Mouse (Mus musculus) neural tube, embryonic 12.5 days (tissue): ENCODE measurements at regions not wholly inside any gene's neighbourhood (a gene's known extent, or its start where the extent isn't known, plus 50 kb on each side); places are given as distances from the start of the nearest gene placed in this dataset.

ENCODE experiments used
- ATAC-seq: fragments of 200-750 bp; cut with Nextera tagmentation; 2 replicates; pipeline ENCODE4 v1.8.0; 2017; ENCODE audit warnings: low read depth, mild to moderate bottlenecking, moderate TSS enrichment, moderate library complexity; ENCODE audit not compliant: low FRiP score
- H3K27ac ChIP-seq: fragments of 300-500 bp; sonication (generic); 2 replicates; pipeline ENCODE4 v1.5.1; 2016
- H3K27me3 ChIP-seq: fragments of 300-500 bp; sonication (generic); replicated peaks from 2 replicates; pipeline ENCODE4 v1.6.1; 2016; ENCODE audit warnings: mild to moderate bottlenecking
- H3K36me3 ChIP-seq: fragments of 300-500 bp; sonication (generic); 2 replicates; pipeline ENCODE4 v1.6.1; 2016; ENCODE audit warnings: mild to moderate bottlenecking
- H3K4me1 ChIP-seq: fragments of 300-500 bp; sonication (generic); 2 replicates; pipeline ENCODE4 v1.6.1; 2016
- H3K4me2 ChIP-seq: fragments of 300-500 bp; sonication (generic); replicated peaks from 2 replicates; pipeline ENCODE4 v1.6.1; 2016; ENCODE audit warnings: mild to moderate bottlenecking
- H3K4me3 ChIP-seq: fragments of 300-500 bp; sonication (generic); 2 replicates; pipeline ENCODE4 v1.5.1; 2016
- H3K9ac ChIP-seq: fragments of 300-500 bp; sonication (generic); 2 replicates; pipeline ENCODE4 v1.6.1; 2016; ENCODE audit warnings: mild to moderate bottlenecking
- H3K9me3 ChIP-seq: fragments of 300-500 bp; sonication (generic); 2 replicates; pipeline ENCODE4 v1.6.1; 2016; ENCODE audit warnings: mild to moderate bottlenecking
- WGBS: fragments of 180-500 bp; shearing (Covaris S2); methylation state at CpG from one replicate; pipeline ENCODE4 v1.1.7; 2016; 5-methylcytosine and 5-hydroxymethylcytosine counted together

DNA sequence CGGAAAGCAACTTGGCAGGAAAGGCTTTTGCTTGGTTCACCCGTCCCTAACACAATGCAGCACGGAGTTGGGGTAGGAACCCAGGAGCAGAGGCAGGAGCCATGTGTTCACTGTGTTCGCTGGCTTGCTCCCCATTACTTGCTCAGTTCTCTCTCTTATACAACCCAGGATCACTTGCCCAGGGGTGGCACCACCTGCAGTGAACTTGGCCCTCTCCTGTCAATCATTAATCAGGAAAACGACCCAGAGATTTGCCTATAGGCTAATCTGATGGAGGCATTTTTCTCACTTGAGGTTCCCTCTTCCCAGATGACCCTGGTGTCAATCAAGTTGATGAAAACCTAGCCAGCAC is 202.5 kb downstream of the Pten start:
- 73% methylated on average over 5 of the region's 5 CpGs for WGBS
- Histone ChIP-seq H3K4me2 (no peak overlapping the region), H3K9ac (no peak overlapping the region), H3K36me3 (no peaks in the 10 kb centered on the region), H3K27me3 (no peaks in the 10 kb centered on the region), H3K4me1 (peaks cover 9% of the 10 kb centered on the region; the same call in 1 of the 2 replicates), H3K27ac (no peak overlapping the region), H3K4me3 (no peak overlapping the region), H3K9me3 (no peaks in the 10 kb centered on the region)
- no peak for ATAC-seq

DNA sequence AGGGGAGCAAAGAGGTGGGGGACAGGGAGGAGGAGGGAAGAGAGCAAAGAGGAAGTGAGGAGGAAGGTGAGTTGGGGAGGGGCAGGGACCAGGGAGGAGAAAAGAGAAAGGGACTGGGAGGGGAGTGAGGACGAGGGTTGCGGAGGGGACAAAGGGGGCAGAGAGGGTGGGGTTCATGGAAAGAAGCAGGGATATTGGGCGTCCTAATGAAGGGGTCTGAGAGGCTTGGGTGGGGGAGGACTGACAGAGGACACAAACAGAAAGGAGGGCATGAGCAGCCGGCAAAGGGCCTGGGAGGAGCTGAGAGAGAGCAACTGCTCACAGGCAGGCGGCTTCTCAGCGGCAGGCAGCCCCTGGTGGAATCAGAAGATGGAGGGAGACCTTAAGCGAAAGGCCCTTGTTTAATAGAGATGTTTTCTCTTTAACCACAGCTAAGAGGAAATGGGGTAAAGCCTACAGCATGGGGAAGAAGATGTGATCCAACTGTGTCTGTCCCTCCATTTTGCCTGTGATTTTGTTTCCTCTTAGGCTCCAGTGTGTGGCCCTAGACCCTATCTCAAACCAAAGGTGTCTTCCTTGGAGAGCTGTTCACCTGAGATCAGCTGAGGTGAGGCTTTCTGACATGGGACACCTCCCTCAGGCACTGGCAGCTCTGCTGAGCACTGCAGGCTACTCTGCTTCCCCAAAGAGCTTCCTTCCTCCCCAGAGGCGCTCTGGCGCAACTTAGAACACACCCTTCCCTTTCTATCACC is 203.1 kb downstream of the Pten start:
- Histone ChIP-seq H3K4me2 (no peak overlapping the region), H3K9me3 (no peaks in the 10 kb centered on the region), H3K36me3 (no peaks in the 10 kb centered on the region), H3K9ac (no peak overlapping the region), H3K4me1 (peaks cover 9% of the 10 kb centered on the region; the same call in 1 of the 2 replicates), H3K4me3 (no peak overlapping the region), H3K27ac (no peak overlapping the region), H3K27me3 (no peaks in the 10 kb centered on the region)
- WGBS = 67% methylated on average over 9 of the region's 9 CpGs
- no peak for ATAC-seq

DNA sequence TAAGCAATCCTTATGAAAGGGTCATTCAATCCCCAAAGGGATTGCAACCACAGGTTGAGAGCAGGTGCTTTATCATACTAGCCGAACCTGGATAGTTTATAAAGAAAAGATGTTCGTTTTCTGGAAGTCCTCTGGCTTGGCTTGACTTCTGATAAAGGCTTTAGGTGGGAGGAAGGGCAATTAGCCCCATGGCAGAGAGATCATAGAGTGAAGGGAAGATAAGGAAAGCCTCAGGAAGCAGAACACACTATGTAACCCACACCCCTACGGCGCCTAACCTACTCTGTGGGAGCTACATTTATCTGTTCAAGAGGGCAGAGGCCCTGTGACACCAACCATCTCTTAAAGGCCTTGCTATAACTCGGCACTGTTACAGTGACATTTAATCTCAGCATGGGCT is 204.2 kb downstream of the Pten start:
- Histone ChIP-seq H3K4me1 (peaks cover 8% of the 10 kb centered on the region; the same call in 1 of the 2 replicates), H3K9ac (no peak overlapping the region), H3K27ac (no peak overlapping the region), H3K27me3 (no peaks in the 10 kb centered on the region), H3K4me2 (no peak overlapping the region), H3K4me3 (no peak overlapping the region), H3K36me3 (no peaks in the 10 kb centered on the region), H3K9me3 (no peaks in the 10 kb centered on the region)
- 83% methylated on average over 5 of the region's 5 CpGs for WGBS
- no peak for ATAC-seq

DNA sequence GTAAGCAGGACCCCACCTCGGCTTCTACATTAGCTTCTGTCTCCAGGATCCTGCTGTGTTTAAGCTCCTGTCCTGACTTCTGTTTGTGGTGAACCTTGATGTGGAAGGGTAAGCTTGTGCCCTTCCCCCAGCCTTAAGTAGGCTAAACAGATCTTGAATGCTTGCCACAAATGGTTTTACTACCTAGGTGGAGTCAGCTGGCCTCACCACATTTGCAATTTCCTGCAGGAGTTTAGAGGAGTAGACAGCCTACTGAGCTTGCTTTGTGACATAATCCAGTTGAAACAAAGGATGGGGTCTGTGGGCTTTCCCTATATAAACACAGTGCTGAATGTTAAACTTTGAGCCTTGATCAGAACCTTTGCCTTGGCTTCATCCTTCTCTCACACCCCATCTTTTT is 206.7 kb downstream of the Pten start:
- Histone ChIP-seq H3K27ac (no peak overlapping the region), H3K9me3 (no peaks in the 10 kb centered on the region), H3K4me3 (no peak overlapping the region), H3K9ac (no peak overlapping the region), H3K27me3 (no peaks in the 10 kb centered on the region), H3K36me3 (no peaks in the 10 kb centered on the region), H3K4me2 (no peak overlapping the region), H3K4me1 (no peaks in the 10 kb centered on the region)
- whole genome bisulfite sequencing = 8% methylated on average over 1 of the region's 1 CpGs
- ATAC-seq = no peak

DNA sequence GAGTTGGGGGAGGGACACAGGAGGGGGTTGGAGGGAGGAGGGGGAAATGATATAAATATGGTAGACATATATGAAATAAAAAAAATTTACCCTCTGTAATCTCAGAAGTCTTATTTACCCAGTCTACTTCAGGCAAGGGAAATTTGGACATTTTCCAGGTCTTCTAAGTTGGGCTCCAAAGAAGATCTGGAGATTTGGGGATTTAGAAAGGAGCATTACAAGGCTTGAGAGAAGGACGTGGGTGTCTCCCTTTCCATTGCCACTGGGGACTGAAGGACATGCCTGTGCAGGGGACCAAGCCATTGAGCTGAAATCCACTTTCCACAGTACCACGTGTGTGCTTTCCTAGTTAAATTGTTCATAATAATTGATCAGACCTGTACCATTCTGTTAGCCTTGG is 208.2 kb downstream of the Pten start:
- H3K27ac ChIP-seq = no peak overlapping the region
- H3K27me3 ChIP-seq = no peaks in the 10 kb centered on the region
- no peak overlapping the region for H3K4me2 ChIP-seq
- H3K4me1 ChIP-seq = no peaks in the 10 kb centered on the region
- no peak overlapping the region for H3K4me3 ChIP-seq
- ATAC-seq = no peak
- WGBS = 72% methylated on average over 2 of the region's 2 CpGs
- no peaks in the 10 kb centered on the region for H3K9me3 ChIP-seq
- H3K9ac ChIP-seq = no peak overlapping the region
- H3K36me3 ChIP-seq = no peaks in the 10 kb centered on the region

DNA sequence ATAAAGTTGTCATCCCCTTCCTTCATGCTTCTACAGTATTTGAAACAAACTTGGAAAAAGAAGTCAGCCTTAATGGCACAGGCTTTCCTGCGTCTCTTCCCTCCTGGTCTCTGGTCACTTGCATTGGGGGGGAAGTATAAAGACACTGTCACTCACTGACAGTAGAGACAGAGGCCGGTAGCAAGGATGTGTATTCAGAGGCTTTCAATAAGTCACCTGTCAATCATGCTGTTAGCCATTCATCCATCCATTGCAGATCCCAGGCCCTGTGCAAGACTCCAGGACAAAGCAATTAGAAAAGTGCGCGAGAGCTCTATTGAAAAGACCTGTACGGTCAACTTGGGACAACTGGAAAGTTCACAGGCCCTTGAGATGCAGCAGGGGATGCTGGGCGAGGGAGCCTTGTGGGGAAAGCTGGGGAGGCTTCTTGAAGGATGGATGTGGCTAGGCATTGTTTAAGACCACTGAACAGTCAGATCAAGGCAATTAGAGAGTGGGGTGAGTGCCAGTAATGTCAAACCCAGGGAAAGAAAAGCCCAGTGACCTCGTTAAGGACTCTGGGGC is 212.0 kb downstream of the Pten start:
- WGBS = 55% methylated on average over 7 of the region's 7 CpGs

DNA sequence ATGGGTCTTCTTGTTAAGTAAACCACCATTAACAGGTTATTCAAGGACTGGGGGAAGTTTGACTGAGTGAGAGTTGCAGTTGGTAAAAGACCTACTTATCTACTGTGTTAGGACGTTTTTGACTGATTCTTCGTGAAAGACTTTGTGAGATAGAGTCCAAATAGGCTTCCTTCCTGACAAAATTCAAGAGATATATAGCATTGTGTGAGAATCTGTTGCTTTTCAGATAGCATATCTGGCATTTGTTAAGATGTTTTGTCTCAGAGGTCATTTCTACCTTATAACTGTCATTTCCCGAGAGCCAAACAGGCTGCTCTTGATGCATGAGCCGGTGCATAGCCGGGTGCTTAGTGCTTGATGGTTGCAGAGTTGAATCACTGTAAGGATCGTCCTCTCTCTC is 214.8 kb downstream of the Pten start:
- Histone ChIP-seq H3K4me2 (no peak overlapping the region), H3K4me1 (no peaks in the 10 kb centered on the region), H3K9ac (no peak overlapping the region), H3K9me3 (no peaks in the 10 kb centered on the region), H3K4me3 (no peak overlapping the region), H3K36me3 (no peaks in the 10 kb centered on the region), H3K27me3 (no peaks in the 10 kb centered on the region), H3K27ac (no peak overlapping the region)
- no peak for ATAC-seq
- WGBS = 93% methylated on average over 6 of the region's 6 CpGs

More for the DNA sequence above, 212.0 kb downstream of the Pten start:
- H3K9ac ChIP-seq = no peak overlapping the region
- ATAC-seq = no peak
- no peaks in the 10 kb centered on the region for H3K27me3 ChIP-seq
- H3K9me3 ChIP-seq = no peaks in the 10 kb centered on the region
- H3K4me1 ChIP-seq = no peaks in the 10 kb centered on the region
- H3K27ac ChIP-seq = no peak overlapping the region
- H3K4me3 ChIP-seq = no peak overlapping the region
- H3K4me2 ChIP-seq = no peak overlapping the region
- no peaks in the 10 kb centered on the region for H3K36me3 ChIP-seq

DNA sequence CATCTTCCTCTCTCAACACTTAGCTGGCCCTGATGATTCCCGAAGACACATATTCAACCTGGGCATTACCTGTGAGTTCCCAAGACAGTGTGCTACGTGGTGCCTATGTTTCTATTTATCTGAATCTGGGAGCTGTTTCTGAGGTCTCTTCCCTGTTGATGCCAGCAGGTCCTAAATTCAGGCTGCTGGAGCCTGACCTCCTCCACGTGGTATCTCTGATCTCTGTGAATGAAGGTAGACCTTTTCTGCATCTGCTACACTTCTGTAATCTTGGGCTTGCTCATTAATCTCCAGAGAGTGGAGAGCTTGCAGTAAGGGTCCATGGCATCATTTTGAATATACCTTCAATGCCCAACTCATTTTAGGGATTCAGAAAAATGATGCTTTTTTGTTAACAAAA is 215.8 kb downstream of the Pten start:
- Histone ChIP-seq H3K4me3 (no peak overlapping the region), H3K4me2 (no peak overlapping the region), H3K9ac (no peak overlapping the region), H3K27me3 (no peaks in the 10 kb centered on the region), H3K27ac (no peak overlapping the region), H3K36me3 (no peaks in the 10 kb centered on the region), H3K4me1 (no peaks in the 10 kb centered on the region), H3K9me3 (no peaks in the 10 kb centered on the region)
- no peak for ATAC-seq
- 85% methylated on average over 3 of the region's 3 CpGs for WGBS

DNA sequence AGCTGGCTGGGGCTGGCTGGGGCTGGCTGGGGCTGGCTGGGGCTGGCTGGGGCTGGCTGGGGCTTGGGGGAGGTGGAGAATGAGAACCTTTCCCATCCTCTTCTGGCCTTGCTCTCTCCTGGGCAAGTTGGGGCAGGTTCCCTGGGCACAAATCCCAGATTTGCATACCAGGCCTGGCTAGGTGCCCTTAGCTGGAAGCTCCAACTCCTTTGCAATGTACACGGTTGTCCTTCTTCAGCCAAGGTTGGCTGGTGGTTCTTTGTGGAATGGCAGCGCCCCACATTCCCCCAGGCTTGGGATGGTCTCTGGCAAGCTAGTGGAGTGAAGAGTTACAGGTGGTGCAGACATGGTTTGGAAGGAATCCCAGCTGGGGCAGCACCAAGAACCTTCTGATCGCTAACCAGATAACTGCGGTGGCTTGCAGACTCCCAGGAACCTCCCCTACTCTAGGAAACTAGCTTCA is 217.5 kb downstream of the Pten start:
- Histone ChIP-seq H3K4me1 (no peaks in the 10 kb centered on the region), H3K4me3 (no peak overlapping the region), H3K27me3 (no peaks in the 10 kb centered on the region), H3K4me2 (no peak overlapping the region), H3K36me3 (no peaks in the 10 kb centered on the region), H3K27ac (no peak overlapping the region), H3K9me3 (no peaks in the 10 kb centered on the region), H3K9ac (no peak overlapping the region)
- ATAC-seq = no peak
- 93% methylated on average over 4 of the region's 4 CpGs for WGBS

DNA sequence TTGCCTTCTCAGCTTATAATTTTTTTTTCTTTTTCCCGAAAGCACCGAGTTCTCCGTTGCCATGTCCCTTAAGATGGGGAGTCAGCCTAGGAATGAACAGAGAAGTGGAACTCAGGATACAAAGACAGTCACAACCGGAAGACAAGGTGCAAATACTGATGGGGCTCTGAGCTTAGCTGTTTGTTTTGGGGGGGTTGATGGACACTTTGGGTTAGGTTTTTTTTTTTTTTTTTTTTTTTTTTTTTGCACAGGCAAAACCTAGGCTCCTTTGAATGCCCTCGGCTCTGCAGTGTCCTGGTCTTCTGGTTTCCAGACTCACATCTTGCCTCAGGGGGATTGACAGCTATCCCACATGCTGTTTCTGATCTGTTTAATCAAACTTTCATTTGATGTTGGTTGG is 218.0 kb downstream of the Pten start:
- Histone ChIP-seq H3K36me3 (no peaks in the 10 kb centered on the region), H3K27ac (no peak overlapping the region), H3K9me3 (no peaks in the 10 kb centered on the region), H3K4me3 (no peak overlapping the region), H3K27me3 (no peaks in the 10 kb centered on the region), H3K4me2 (no peak overlapping the region), H3K9ac (no peak overlapping the region), H3K4me1 (no peaks in the 10 kb centered on the region)
- 92% methylated on average over 5 of the region's 5 CpGs for WGBS
- ATAC-seq = no peak

DNA sequence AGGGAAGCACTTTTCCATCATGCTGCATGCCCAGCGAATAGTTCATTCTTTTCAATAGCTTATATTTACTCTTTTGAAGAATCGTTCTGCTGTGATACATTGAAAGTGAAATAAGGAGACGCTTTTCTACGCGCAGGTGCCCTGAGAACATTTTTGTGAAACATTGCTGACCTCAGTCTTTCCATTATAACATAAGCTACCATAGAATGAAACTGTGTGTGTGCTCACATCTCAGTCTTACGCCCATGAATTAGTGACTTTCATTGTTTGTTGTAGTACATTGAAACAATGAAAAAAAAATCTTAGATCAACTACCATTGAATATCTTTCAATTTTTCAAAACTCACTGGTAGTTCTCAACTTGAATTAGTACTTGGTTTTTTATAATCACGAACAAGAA is 219.2 kb downstream of the Pten start:
- Histone ChIP-seq H3K4me1 (no peaks in the 10 kb centered on the region), H3K9me3 (no peaks in the 10 kb centered on the region), H3K27ac (no peak overlapping the region), H3K9ac (no peak overlapping the region), H3K27me3 (no peaks in the 10 kb centered on the region), H3K4me3 (no peak overlapping the region), H3K4me2 (no peak overlapping the region), H3K36me3 (no peaks in the 10 kb centered on the region)
- 92% methylated on average over 7 of the region's 7 CpGs for WGBS
- no peak for ATAC-seq

DNA sequence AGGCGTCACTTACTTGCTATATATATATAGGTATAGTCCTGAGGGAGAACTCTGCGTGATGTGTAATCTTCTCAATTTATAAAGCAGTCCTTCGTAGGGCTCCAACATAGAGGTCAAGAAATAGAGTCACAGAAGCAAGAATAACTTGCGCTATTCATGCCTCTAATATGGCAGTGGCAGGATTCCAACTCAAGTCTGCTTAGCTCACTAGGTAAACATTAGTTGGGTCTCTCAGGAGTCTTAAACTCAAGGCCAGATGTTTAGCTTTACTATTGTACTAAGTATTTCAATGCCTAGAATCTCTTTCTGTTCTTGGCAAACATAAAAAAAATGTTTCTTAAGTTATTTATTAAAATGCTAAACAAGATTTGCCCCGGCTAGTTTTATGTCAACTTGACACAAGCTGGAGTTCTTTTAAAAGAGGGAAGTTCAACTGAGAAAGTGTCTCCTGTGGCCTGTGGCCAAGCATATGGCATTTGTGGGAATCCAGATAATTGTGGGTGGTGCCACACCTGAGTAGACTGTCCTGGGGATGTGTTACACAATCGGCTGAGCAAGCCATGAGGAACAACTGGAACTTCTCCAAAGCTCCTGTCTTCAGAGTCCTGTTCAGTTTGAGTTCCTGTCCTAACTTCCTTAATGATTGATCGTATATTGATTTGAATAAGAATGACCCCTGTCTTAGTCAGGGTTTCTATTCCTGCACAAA is 220.9 kb downstream of the Pten start:
- 90% methylated on average over 7 of the region's 7 CpGs for WGBS
- Histone ChIP-seq H3K4me3 (no peak overlapping the region), H3K9ac (no peak overlapping the region), H3K27ac (no peak overlapping the region), H3K27me3 (no peaks in the 10 kb centered on the region), H3K9me3 (no peaks in the 10 kb centered on the region), H3K36me3 (no peaks in the 10 kb centered on the region), H3K4me1 (no peaks in the 10 kb centered on the region), H3K4me2 (no peak overlapping the region)
- ATAC-seq = no peak
